Mouse (Mus musculus): ENCODE measurements around the gene Zkscan17. TPM values are rescaled to one million over a fixed set of nuclear protein-coding genes. Genes with fewer than 3 reads are reported as not detected.

Zkscan17 gene
- total RNA-seq, 1 experiment from 2014 or later = 18.3 TPM

DNA sequence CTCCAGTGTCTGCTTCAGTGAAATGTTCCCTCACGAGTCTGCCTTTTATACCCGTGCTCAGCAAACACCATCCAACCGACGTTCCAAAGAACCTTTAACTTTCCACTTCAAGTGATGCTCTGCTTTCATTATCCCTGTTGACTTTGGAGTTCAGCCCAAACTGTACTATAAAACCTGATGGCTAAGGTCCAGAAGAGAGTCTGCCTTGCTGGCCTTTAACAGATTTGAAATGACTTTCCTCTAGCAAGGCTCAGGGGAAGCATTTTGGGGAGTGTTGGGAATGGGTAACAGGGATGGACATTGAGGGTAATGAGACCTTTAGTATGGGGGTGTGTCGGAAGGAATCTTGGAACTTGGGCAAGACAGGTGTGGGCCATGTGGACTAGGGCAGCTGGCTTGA, 3.7 kb upstream of the Zkscan17 start:
- no peak for ATAC-seq (replicated peaks in 1 of 2; ENCODE audit: insufficient read depth in 1 of 2, low FRiP score in 2 of 2, low TSS enrichment in 1 of 2, low read depth in 1 of 2, poor library complexity in 2 of 2, severe bottlenecking in 2 of 2)

GRCm38 (mm10) chr11:59525237-59525636, 1.3 kb downstream of the Zkscan17 start:
- ATAC-seq (replicated peaks in 1 of 2; ENCODE audit: insufficient read depth in 1 of 2, low FRiP score in 2 of 2, low TSS enrichment in 1 of 2, low read depth in 1 of 2, poor library complexity in 2 of 2, severe bottlenecking in 2 of 2) = peak; percentile 74 to 77

DNA sequence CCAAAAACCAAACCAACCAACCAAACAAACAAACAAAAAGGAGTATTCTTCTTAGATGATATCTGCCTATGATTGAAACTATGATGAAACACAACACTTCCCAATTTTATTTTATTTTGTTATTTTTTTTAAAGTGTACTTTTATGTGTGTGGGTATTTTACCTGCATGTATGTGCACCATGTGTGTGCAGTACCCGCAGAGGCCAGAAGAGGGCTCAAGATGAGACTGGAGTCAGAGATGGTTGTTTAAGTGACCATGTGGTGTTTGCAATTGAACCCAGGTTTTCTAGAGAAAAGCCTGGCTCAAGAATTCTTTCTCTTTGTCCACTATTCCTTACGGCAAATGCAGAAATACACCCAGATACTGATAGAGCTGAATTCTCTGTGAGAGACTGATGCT, 2.4 kb downstream of the Zkscan17 start:
- no peak for ATAC-seq (replicated peaks in 1 of 2; ENCODE audit: insufficient read depth in 1 of 2, low FRiP score in 2 of 2, low TSS enrichment in 1 of 2, low read depth in 1 of 2, poor library complexity in 2 of 2, severe bottlenecking in 2 of 2)

GRCm38 (mm10) chr11:59519741-59520495, 6.6 kb downstream of the Zkscan17 start:
- ATAC-seq (replicated peaks in 1 of 2; ENCODE audit: insufficient read depth in 1 of 2, low FRiP score in 2 of 2, low TSS enrichment in 1 of 2, low read depth in 1 of 2, poor library complexity in 2 of 2, severe bottlenecking in 2 of 2) = no peak

DNA sequence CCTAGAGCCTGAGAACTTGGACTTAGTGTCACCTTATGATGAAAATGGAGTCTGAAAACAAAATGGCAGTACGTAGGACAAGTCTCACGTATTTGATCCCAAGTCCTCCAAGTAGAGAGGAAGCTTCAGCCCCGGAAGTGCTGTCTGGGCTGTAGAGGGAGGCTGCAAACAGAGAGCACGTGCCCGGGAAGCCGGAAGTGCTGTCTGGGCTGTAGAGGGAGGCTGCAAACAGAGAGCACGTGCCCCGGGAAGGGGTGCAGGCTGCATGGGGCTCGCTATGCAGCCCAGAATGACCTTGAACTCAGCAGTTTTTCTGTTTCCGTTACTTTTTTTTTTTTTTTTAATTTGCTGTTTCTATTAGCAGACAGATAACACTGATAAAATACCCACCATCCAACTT, 8.3 kb downstream of the Zkscan17 start:
- no peak for ATAC-seq (replicated peaks in 1 of 2; ENCODE audit: insufficient read depth in 1 of 2, low FRiP score in 2 of 2, low TSS enrichment in 1 of 2, low read depth in 1 of 2, poor library complexity in 2 of 2, severe bottlenecking in 2 of 2)

DNA sequence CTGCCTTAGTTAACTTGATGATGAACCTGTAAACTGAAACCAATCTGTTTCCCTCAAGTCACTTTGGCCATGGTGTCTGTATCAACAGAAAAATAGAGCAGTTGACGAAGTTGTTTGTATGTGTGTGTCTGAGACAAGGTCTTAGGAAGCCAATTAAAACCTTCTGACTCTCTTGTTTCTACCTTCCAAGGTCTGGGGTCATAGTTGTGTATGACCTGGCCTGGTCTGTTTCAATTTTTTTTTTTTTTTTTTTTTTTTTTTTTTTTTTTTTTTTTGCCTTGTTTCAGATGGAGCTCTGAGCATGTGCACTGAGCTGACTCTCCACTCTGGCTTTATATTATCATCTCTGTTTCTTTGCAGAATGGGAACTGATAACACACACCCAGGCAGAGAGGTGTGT, 9.1 kb downstream of the Zkscan17 start:
- ATAC-seq (replicated peaks in 1 of 2; ENCODE audit: insufficient read depth in 1 of 2, low FRiP score in 2 of 2, low TSS enrichment in 1 of 2, low read depth in 1 of 2, poor library complexity in 2 of 2, severe bottlenecking in 2 of 2) = no peak

DNA sequence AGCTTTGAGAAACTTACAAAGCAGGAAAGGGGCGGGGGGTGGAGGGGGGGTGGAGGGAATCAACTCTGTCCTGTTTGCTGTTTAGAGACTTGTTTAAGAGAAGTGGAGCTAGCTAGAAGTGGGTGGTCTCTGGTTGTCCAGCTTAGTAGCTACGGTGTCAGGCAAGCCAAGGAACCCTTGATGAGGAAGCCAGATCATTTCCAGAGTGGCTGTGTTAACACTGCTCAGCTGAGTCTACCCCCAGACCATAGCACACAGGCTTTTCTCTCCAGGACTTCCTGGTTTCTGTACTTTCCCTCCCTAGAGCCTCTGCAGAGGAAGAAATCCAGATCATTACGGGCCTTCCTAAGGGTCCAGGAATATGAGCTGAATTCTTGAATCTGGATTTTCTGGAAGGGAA, 11.8 kb downstream of the Zkscan17 start:
- ATAC-seq (replicated peaks in 1 of 2; ENCODE audit: insufficient read depth in 1 of 2, low FRiP score in 2 of 2, low TSS enrichment in 1 of 2, low read depth in 1 of 2, poor library complexity in 2 of 2, severe bottlenecking in 2 of 2) = no peak

- no peak for ATAC-seq (replicated peaks in 1 of 2; ENCODE audit: insufficient read depth in 1 of 2, low FRiP score in 2 of 2, low TSS enrichment in 1 of 2, low read depth in 1 of 2, poor library complexity in 2 of 2, severe bottlenecking in 2 of 2)
These were observed 12.2 kb downstream of the Zkscan17 start for GRCm38 (mm10) chr11:59514381-59514780.

- ATAC-seq (replicated peaks in 1 of 2; ENCODE audit: insufficient read depth in 1 of 2, low FRiP score in 2 of 2, low TSS enrichment in 1 of 2, low read depth in 1 of 2, poor library complexity in 2 of 2, severe bottlenecking in 2 of 2) = no peak
These were observed 13.0 kb downstream of the Zkscan17 start for GRCm38 (mm10) chr11:59513556-59513955.

DNA sequence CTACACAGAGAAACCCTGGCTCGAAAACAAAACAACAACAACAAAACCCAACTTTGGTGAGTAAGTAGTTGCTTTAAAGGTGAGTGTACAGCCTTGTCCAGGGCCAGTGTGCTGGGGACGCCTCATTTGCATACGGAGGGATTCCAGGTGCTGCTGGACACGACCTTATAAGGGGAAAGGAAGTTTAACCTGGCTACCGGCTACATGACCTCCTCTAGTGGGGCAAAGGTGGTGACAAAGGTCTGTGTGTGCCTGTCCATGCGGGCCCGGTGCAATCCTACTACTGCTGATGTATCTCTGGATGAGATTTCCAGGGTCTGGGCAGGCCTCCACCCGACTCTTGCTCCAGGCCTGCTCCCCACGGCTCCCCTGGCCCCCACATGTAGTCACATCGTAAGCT, 13.8 kb downstream of the Zkscan17 start:
- ATAC-seq (replicated peaks in 1 of 2; ENCODE audit: insufficient read depth in 1 of 2, low FRiP score in 2 of 2, low TSS enrichment in 1 of 2, low read depth in 1 of 2, poor library complexity in 2 of 2, severe bottlenecking in 2 of 2) = no peak

DNA sequence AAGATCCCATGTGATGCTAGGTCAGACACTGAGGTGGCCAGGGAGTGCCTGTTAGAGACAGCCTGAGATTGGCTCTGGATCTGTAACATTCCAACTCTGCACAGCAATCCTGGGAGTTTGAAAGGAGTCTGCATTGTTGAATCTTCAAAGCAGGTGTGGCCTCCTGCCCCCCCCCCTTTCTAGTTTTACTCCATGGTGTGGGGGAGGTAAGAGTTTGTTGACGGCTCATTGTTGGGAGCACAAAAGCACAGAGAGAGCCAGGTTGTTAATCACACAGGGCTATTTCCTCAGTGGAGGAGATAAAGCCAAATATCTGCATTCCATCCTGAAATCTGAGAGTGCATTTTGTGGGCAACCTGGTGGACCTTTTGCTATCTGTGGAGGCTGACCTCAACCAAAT, 15.0 kb downstream of the Zkscan17 start:
- ATAC-seq (replicated peaks in 1 of 2; ENCODE audit: insufficient read depth in 1 of 2, low FRiP score in 2 of 2, low TSS enrichment in 1 of 2, low read depth in 1 of 2, poor library complexity in 2 of 2, severe bottlenecking in 2 of 2) = no peak

GRCm38 (mm10) chr11:59506713-59507074, 19.9 kb downstream of the Zkscan17 start:
- ATAC-seq (replicated peaks in 1 of 2; ENCODE audit: insufficient read depth in 1 of 2, low FRiP score in 2 of 2, low TSS enrichment in 1 of 2, low read depth in 1 of 2, poor library complexity in 2 of 2, severe bottlenecking in 2 of 2) = no peak; a peak in 1 of 4 replicates

- ATAC-seq (replicated peaks in 1 of 2; ENCODE audit: insufficient read depth in 1 of 2, low FRiP score in 2 of 2, low TSS enrichment in 1 of 2, low read depth in 1 of 2, poor library complexity in 2 of 2, severe bottlenecking in 2 of 2) = peak; percentile 57 to 61
These were observed 20.5 kb downstream of the Zkscan17 start for GRCm38 (mm10) chr11:59505839-59506712.

- peak; percentile 54 to 57 for ATAC-seq (replicated peaks in 1 of 2; ENCODE audit: insufficient read depth in 1 of 2, low FRiP score in 2 of 2, low TSS enrichment in 1 of 2, low read depth in 1 of 2, poor library complexity in 2 of 2, severe bottlenecking in 2 of 2)
These were observed 21.2 kb downstream of the Zkscan17 start for GRCm38 (mm10) chr11:59505351-59505838.

GRCm38 (mm10) chr11:59501978-59502700, 24.4 kb downstream of the Zkscan17 start:
- ATAC-seq (replicated peaks in 1 of 2; ENCODE audit: insufficient read depth in 1 of 2, low FRiP score in 2 of 2, low TSS enrichment in 1 of 2, low read depth in 1 of 2, poor library complexity in 2 of 2, severe bottlenecking in 2 of 2) = no peak

DNA sequence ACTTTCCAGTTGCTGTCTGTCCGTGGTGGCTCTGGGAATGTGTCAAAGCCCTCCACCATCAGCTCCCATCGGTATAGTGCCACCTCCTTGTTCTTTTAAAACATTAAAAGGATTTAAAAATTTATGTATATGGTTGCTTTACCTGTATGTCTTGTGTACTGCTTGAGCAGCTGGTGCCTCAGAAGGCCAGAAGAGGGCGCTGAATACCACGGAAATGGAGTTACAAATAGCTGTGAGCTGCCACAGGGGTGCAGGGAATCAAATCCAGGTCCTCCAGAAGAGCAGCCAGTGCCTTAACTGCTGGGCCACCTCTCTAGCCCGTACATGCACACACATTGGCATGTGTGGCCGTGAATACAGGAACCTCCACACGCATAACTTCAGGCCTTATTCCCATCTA, 28.8 kb downstream of the Zkscan17 start:
- no peak for ATAC-seq (replicated peaks in 1 of 2; ENCODE audit: insufficient read depth in 1 of 2, low FRiP score in 2 of 2, low TSS enrichment in 1 of 2, low read depth in 1 of 2, poor library complexity in 2 of 2, severe bottlenecking in 2 of 2)

- no peak for ATAC-seq (replicated peaks in 1 of 2; ENCODE audit: insufficient read depth in 1 of 2, low FRiP score in 2 of 2, low TSS enrichment in 1 of 2, low read depth in 1 of 2, poor library complexity in 2 of 2, severe bottlenecking in 2 of 2)
These were observed 29.8 kb downstream of the Zkscan17 start for GRCm38 (mm10) chr11:59496672-59497310.
